Mouse (Mus musculus): ENCODE measurements around the gene Tarbp1.
"Not testable (repeated sequence)": the region's sequence is repeated elsewhere in the genome, so short reads cannot be mapped to it uniquely, and the experiment has no call there.

Gene Tarbp1

GRCm38 (mm10) chr8:126494160-126495110 is 19.6 kb upstream of the Tarbp1 start:
- in situ Hi-C loops (cut with MseI, MboI): loop anchor here (5.0 to 10.0 kb wide), 4 partner anchors 93 to 430 kb away; partner anchors contain the start of gene Irf2bp2 (in 1 of the 2)

GRCm38 (mm10) chr8:126482938-126483337 is 8.1 kb upstream of the Tarbp1 start:
- in situ Hi-C loops (cut with MseI, MboI): no loop called here

DNA sequence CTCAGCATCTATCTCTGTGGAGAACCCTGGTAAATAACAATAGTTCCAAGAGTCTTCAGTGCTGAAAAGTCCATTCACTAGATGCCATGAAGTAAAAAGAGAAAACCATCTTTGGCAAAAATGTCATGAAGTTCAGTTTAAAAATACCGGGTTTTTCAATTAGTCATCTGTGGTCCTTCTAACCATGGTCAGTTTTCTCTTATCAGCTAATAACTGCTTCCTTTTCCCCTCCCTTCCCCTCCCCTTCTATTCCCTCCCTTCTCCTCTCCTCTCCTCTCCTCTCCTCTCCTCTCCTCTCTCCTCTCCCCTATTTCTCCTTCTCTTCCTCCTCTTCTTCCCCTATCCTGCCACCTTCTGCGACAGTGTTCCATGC is 7.5 kb upstream of the Tarbp1 start:
- in situ Hi-C loops (cut with MseI, MboI): no loop called here

DNA sequence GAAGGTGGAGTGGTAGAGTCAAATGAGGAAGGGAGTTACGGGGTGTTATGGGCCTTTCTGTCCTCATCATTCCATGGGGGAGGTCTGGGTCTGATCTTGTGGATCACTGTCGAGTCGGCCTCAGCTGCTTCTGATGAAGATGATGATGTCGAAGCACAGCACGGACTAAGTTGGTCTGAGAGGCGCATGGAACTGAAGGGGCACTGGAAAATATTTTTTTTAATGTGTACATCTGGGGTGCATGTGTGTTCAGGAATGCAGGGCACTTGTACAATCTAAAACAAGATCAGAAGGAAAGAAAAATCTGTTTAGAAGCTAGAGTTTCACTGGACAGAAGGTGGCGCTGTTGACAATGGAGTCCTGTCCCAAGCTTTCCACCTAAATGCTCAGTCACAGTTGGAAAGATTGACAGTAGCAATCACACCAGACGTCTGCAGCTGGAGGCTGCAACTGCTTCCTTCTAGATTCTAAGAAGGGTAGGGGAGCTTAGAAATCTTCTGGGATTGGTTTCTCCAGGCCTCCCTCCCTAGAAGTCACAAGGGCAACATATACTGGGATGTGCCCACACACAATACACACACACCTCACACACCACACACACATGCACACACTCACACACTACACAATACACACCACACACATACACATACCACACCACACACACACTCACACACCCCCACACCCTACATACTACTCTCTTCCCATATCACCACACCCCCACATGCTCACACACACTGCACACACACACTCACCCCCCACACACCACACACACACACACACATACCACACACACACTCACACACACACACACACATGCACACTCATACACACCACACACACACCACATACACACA is 6.9 kb upstream of the Tarbp1 start:
- in situ Hi-C loops (cut with MseI, MboI): no loop called here

DNA sequence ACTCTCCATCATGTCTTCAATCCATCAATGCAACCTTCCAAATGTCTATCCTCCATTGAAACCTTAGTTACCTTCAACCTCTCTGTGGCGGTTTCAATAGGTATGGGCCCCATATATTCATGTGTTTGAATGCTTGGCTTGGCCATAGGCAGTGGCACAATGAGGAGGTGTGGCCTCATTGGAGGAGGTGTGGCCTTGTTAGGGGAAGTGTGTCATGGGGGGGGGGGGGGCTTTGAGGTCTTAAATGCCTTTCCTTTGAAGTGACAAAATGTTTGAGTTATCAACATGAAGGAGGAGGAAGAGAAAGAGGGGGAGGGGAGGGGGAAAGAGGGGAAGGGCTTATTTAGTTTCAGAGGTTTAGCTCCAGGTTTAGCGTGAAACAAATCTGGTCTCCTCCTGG is 5.5 kb upstream of the Tarbp1 start:
- in situ Hi-C loops (cut with MseI, MboI): no loop called here

- in situ Hi-C loops (cut with MseI, MboI): no loop called here
These were observed 3.8 kb upstream of the Tarbp1 start for GRCm38 (mm10) chr8:126478714-126479113.

DNA sequence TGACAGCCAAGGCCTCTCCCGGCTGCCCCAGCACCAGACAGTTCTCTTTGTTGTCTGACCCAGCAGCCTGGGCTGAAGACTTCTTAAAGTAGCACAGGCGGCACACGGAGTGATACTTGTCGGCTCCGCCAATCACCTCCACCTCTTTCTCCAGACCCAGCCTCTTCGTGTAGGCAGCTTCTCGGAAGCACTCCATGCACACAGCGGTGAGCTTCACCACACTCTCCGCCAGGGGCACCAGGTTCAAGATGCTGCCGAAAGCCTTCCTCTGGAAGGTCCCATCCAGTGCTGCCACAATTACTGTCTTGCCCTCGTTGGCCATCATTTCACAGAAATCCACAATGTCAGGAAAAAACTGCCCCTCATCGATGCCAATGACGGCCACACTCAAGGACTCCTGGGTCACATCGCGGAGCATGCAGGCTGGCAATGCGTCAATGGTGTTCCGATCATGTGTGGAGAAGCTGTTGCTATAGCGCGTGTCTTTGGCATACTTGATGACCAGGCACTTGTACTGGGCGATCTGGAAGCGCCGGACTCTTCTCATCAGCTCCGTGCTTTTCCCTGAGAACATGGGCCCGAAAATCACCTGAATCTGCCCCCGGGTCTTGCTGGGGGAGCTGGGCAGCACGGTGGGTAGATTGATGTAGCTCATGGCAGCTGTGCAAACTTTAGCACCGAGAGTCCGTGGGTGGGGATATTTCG is 1.4 kb upstream of the Tarbp1 start:
- in situ Hi-C loops (cut with MseI, MboI): not testable (repeated sequence)

DNA sequence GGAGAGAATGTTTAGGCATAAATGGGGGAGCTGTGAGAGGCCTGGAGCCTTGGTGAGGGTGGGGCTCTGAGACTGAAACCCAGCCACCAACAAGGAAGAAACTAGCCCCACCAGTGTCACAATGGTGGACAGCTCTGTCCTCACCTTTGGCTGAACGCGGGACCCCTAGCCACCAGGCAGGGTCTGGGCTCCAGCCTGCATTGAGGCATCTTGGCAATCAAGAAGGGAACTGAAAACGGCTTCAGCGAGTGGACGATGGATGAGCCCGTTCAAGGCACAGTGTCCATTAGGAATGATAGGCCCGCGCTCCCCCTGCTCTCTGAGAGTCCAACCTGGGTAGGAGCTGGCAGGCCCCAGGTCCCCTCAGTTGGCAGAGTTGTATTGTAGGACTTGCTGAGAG is 873 bp upstream of the Tarbp1 start:
- in situ Hi-C loops (cut with MseI, MboI): not testable (repeated sequence)

DNA sequence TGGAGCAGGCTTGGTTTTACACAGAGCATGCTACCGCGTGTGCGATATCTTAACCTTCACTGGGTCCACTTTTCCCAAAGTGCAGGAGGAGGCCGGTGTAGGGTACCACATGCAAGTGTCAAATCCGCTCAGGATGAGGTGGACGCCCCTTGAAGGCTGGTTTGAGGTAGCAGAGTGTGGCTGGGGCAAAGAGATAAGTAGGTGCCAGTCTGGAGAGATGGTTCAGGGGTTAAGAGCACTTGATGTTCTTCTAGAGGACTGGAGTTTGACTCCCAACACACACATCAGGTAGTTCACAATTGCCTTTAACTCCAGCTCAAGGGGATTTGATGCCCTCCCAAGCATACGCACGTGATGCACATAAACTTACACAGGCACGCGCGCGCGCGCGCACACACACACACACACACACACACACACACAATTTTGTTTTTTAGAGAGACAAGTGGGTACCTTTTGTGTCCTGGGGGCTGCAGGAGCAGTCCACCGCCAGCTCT is 1.0 kb downstream of the Tarbp1 start:
- in situ Hi-C loops (cut with MseI, MboI): no loop called here

- in situ Hi-C loops (cut with MseI, MboI): no loop called here
These were observed 10.8 kb downstream of the Tarbp1 start for GRCm38 (mm10) chr8:126464071-126464470.

GRCm38 (mm10) chr8:126461735-126462134 is 13.1 kb downstream of the Tarbp1 start:
- in situ Hi-C loops (cut with MseI, MboI): no loop called here

- in situ Hi-C loops (cut with MseI, MboI): no loop called here
These were observed 14.6 kb downstream of the Tarbp1 start for GRCm38 (mm10) chr8:126460274-126460673.

GRCm38 (mm10) chr8:126455383-126455782 is 19.5 kb downstream of the Tarbp1 start:
- in situ Hi-C loops (cut with MseI, MboI): no loop called here

- in situ Hi-C loops (cut with MseI, MboI): no loop called here
These were observed 23.7 kb downstream of the Tarbp1 start for GRCm38 (mm10) chr8:126451158-126451557.

DNA sequence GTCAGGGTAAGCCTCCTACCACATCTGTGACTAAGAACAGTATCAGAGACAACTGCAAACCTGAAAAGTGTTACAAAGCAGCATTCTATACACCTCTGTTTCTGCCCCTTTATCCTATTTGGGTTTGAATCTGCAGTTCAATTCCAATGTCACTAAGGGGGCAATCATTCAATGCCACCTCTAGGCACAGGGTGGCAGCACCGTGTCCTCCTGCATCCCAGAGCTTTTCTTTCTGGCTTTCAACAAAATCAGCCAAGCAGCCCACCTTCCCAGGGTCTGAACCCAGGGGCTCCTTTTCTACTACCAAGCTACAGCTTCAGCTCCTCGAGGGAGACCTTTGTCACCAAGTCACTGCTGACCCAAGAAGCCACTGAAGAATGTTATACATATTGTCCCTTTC is 35.9 kb downstream of the Tarbp1 start:
- in situ Hi-C loops (cut with MseI, MboI): no loop called here

GRCm38 (mm10) chr8:126433827-126434226 is 41.0 kb downstream of the Tarbp1 start:
- in situ Hi-C loops (cut with MseI, MboI): no loop called here

DNA sequence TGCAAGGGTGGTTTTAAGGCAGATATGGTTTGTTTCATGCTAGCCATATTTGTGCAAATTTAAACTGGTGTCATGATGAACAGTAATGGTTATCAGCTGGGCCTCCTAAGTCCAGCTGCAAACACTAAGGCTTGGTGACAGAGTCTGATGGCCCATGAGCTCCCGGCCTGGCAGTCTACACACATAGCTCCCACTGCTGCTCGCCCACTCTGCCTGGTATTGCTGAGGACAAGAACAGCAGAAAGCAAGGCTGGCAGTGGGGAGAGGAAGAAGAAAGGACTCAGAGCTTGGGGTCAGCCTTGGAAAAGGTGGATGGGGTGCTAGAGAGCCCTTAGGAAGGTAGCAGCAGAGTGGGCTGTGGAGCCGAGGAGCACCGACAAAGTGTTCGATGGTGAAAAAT is 45.2 kb downstream of the Tarbp1 start:
- in situ Hi-C loops (cut with MseI, MboI): no loop called here

DNA sequence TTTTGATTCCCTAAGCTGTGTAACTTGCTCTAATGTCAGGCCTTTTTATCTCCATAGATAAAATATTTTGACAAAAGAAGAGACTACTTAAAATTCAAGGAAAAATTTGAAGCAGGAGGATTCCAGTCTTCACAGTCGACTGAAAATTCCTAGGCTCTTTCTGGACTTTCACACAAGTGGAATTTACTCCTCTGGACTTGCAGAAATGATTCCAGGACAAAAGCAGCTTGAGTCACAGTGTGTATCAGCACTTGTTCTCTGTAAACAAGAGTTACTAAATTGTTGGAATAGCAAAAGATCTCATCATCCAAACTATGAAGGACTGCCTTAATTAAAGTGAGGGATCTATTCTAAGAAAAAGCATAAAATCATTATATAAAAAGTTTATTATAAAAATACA is 49.9 kb downstream of the Tarbp1 start:
- in situ Hi-C loops (cut with MseI, MboI): no loop called here

GRCm38 (mm10) chr8:126424163-126424562 is 50.7 kb downstream of the Tarbp1 start:
- in situ Hi-C loops (cut with MseI, MboI): no loop called here

- in situ Hi-C loops (cut with MseI, MboI): no loop called here
These were observed 52.0 kb downstream of the Tarbp1 start for GRCm38 (mm10) chr8:126422920-126423300.

DNA sequence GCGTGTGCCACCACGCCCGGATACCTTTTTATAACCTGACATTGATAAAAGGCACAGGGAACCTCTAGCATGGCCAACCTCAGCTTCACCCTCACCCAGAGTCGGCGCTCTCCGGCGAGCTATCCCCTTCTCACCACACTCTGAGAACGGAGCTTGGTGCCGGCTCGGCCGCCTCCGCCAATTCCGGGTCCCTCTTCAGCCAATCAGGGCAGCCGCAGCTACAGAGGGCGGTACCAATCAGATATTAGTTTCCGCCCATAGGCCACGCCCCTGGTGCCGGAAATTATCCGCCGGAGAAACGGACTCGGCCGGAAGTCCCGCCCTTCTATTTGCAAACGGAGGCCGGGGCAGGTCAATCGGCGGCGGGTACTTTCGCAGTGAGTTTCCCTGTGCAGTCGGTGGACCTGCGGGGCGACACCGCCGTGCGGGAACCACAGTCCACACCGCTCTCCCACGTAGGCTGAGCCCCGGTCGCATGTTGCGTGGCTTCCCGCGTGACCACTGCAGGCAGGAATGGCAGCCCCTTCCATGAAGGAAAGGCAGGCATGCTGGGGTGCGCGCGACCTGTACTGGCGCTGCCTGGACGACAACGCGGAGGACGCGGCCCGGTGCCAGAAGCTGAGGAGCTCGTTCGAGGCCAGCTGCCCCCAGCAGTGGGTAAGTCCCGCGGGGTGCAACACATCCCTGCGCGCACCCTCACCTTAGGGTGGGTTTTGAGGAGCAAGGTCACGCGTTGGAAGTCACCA is 52.5 kb downstream of the Tarbp1 start, which contains the start of gene Coa6:
TSS of gene Coa6 (plus strand) at position 342 of the 746 bp plus-strand sequence.
- in situ Hi-C loops (cut with MseI, MboI): no loop called here
